Mouse (Mus musculus): ENCODE measurements around the gene Rai1.

The Rai1 gene

GRCm38 (mm10) chr11:60127048-60127447, 22.2 kb downstream of the Rai1 start:
- DNase-seq (ENCODE audit: low read depth, low spot score) = peak; percentile 21

- DNase-seq (ENCODE audit: low read depth, low spot score) = no peak
Observed at GRCm38 (mm10) chr11:60127863-60128512, 23.2 kb downstream of the Rai1 start.

- no peak for DNase-seq (ENCODE audit: low read depth, low spot score)
Observed at GRCm38 (mm10) chr11:60130516-60130915, 25.7 kb downstream of the Rai1 start.

- DNase-seq (ENCODE audit: low read depth, low spot score) = no peak
Observed at GRCm38 (mm10) chr11:60132061-60132460, 27.2 kb downstream of the Rai1 start.

GRCm38 (mm10) chr11:60136491-60136890, 31.7 kb downstream of the Rai1 start:
- no peak for DNase-seq (ENCODE audit: low read depth, low spot score)

- peak; percentile 20 for DNase-seq (ENCODE audit: low read depth, low spot score)
Observed at GRCm38 (mm10) chr11:60137170-60137569, 32.4 kb downstream of the Rai1 start.

GRCm38 (mm10) chr11:60139141-60139733, 34.4 kb downstream of the Rai1 start:
- no peak for DNase-seq (ENCODE audit: low read depth, low spot score)

- DNase-seq (ENCODE audit: low read depth, low spot score) = peak; percentile 81
Observed at GRCm38 (mm10) chr11:60139734-60140371, 35.0 kb downstream of the Rai1 start.

- DNase-seq (ENCODE audit: low read depth, low spot score) = peak; percentile 50
Observed at GRCm38 (mm10) chr11:60140586-60141284, 35.9 kb downstream of the Rai1 start.

GRCm38 (mm10) chr11:60141285-60141608, 36.4 kb downstream of the Rai1 start:
- no peak for DNase-seq (ENCODE audit: low read depth, low spot score)

GRCm38 (mm10) chr11:60143086-60143485, 38.3 kb downstream of the Rai1 start:
- no peak for DNase-seq (ENCODE audit: low read depth, low spot score)

GRCm38 (mm10) chr11:60146170-60146569, 41.4 kb downstream of the Rai1 start:
- no peak for DNase-seq (ENCODE audit: low read depth, low spot score)

GRCm38 (mm10) chr11:60148591-60148990, 43.8 kb downstream of the Rai1 start:
- DNase-seq (ENCODE audit: low read depth, low spot score) = no peak

GRCm38 (mm10) chr11:60149086-60149485, 44.3 kb downstream of the Rai1 start:
- no peak for DNase-seq (ENCODE audit: low read depth, low spot score)

- DNase-seq (ENCODE audit: low read depth, low spot score) = no peak
Observed at GRCm38 (mm10) chr11:60150677-60151076, 45.9 kb downstream of the Rai1 start.

- DNase-seq (ENCODE audit: low read depth, low spot score) = no peak
Observed at GRCm38 (mm10) chr11:60152339-60152738, 47.5 kb downstream of the Rai1 start.

- DNase-seq (ENCODE audit: low read depth, low spot score) = no peak
Observed at GRCm38 (mm10) chr11:60153936-60154335, 49.1 kb downstream of the Rai1 start.

GRCm38 (mm10) chr11:60155690-60156089, 50.9 kb downstream of the Rai1 start:
- no peak for DNase-seq (ENCODE audit: low read depth, low spot score)

- DNase-seq (ENCODE audit: low read depth, low spot score) = no peak
Observed at GRCm38 (mm10) chr11:60158271-60158670, 53.5 kb downstream of the Rai1 start.

GRCm38 (mm10) chr11:60159955-60160354, 55.1 kb downstream of the Rai1 start:
- DNase-seq (ENCODE audit: low read depth, low spot score) = no peak

- peak; percentile 52 for DNase-seq (ENCODE audit: low read depth, low spot score)
Observed at GRCm38 (mm10) chr11:60160454-60161114, 55.8 kb downstream of the Rai1 start.

Data from ZHBTc4 (cell line).